Comparison of ENCODE assay signal across 8 mouse cellular contexts in genomic region chr17:15830766-15831644, GRCm38 (mm10). TPM values are rescaled to one million over a fixed set of nuclear protein-coding genes. Genes with fewer than 3 reads are reported as not detected.
DNase-seq lines count a peak whose midpoint lies in the region; ATAC-seq and TF ChIP-seq lines count a peak whose summit lies in the region.

TSS of gene Rgmb (minus strand) at chr17:15831039.

- no peaks in the 10 kb centered on the region for H3K4me1 ChIP-seq in brown adipose tissue, adult 24 weeks (ENCODE audit: control insufficient read depth, insufficient read depth, insufficient read length, low read length)
- peaks cover 40% of the 10 kb centered on the region for H3K4me1 ChIP-seq in hindbrain, embryonic 15.5 days (replicated peaks)

- H3K27ac ChIP-seq in brown adipose tissue, adult 24 weeks (replicated peaks; ENCODE audit: low read depth, low read length), result peak within 1 kb of the TSS; percentile 83
- peak within 1 kb of the TSS; percentile 98 for H3K27ac ChIP-seq in gastrocnemius, adult 2 months
- peak within 1 kb of the TSS; percentile 89 for H3K27ac ChIP-seq in hindbrain, embryonic 15.5 days (replicated peaks)

- peak; percentile 18 for DNase-seq in right cerebral cortex, postnatal 25 days
- no peak for DNase-seq in right cerebral cortex, postnatal 36 days (ENCODE audit: low spot score in 2 of 2)
- peak; percentile 76 for DNase-seq in gastrocnemius, adult 2 months
- peak; percentile 49 for DNase-seq in left cerebral cortex, postnatal 4 days
- no peak for DNase-seq in adipocyte (ENCODE audit: low spot score)

- peak within 1 kb of the TSS; percentile 64 for H3K9ac ChIP-seq in hindbrain, embryonic 15.5 days

- peak within 1 kb of the TSS; percentile 83 for H3K4me3 ChIP-seq in brown adipose tissue, adult 24 weeks (ENCODE audit: insufficient read depth, low read depth, low read length)
- H3K4me3 ChIP-seq in gastrocnemius, adult 2 months, result peak within 1 kb of the TSS; percentile 84
- peak within 1 kb of the TSS; percentile 81 for H3K4me3 ChIP-seq in hindbrain, embryonic 15.5 days
- H3K4me3 ChIP-seq in myocyte, result peak within 1 kb of the TSS; percentile 36

- WGBS in hindbrain, embryonic 15.5 days, result under 1% methylated on average over 55 of the region's 55 CpGs

- peak; percentile 47 for TF ChIP-seq POLR2A in myocyte (IDR thresholded peaks at IDR 0.05; ENCODE audit: insufficient read length, low read depth)

- intact Hi-C loops in gastrocnemius, adult 2 months (cut with DNase I), result no loop called here
- intact Hi-C loops in left cerebral cortex, postnatal 4 days (cut with DNase I), result loop anchor here (10.0 kb wide), 1 partner anchor 164 kb away; no protein-coding TSS in a partner anchor

- no peaks in the 10 kb centered on the region for H3K9me3 ChIP-seq in hindbrain, embryonic 15.5 days

- H3K27me3 ChIP-seq in hindbrain, embryonic 15.5 days, result no peaks in the 10 kb centered on the region
- H3K27me3 ChIP-seq in myocyte (ENCODE audit: control insufficient read depth, insufficient read depth, insufficient read length), result no peaks in the 10 kb centered on the region

- no peaks in the 10 kb centered on the region for H3K79me2 ChIP-seq in myocyte (ENCODE audit: control insufficient read depth, insufficient read depth)

- TF ChIP-seq CTCF in gastrocnemius, adult 2 months (IDR thresholded peaks at IDR 0.05), result peak; percentile 20; the same call in 1 of the 2 replicates

- ATAC-seq in hindbrain, embryonic 15.5 days (ENCODE audit: low FRiP score, low read depth), result peak; percentile 6; the same call in 1 of the 2 replicates

- no peaks in the 10 kb centered on the region for H3K36me3 ChIP-seq in hindbrain, embryonic 15.5 days
- H3K36me3 ChIP-seq in myocyte (ENCODE audit: control insufficient read depth, insufficient read depth), result no peaks in the 10 kb centered on the region

- H3ac ChIP-seq in myocyte (ENCODE audit: control insufficient read depth, insufficient read length), result peak within 1 kb of the TSS; percentile 3

- H3K4me2 ChIP-seq in hindbrain, embryonic 15.5 days, result peak within 1 kb of the TSS; percentile 87
- peak within 1 kb of the TSS; percentile 80 for H3K4me2 ChIP-seq in myocyte (ENCODE audit: low read depth)

TF ChIP-seq in myocyte, 11 proteins besides CTCF, POLR2A, EP300 and RAD21:
- TF ChIP-seq CEBPB (IDR thresholded peaks at IDR 0.05; ENCODE audit: insufficient read depth, poor library complexity, severe bottlenecking), result no peak
- TF ChIP-seq POLR2AphosphoS2 (IDR thresholded peaks at IDR 0.05; ENCODE audit: insufficient read length, low read depth), result no peak
- no peak for TF ChIP-seq MYOG (IDR thresholded peaks at IDR 0.05; ENCODE audit: control insufficient read depth in 1 of 3, insufficient read depth in 1 of 3, insufficient read length in 2 of 3, low read depth in 2 of 3)
- no peak for TF ChIP-seq MYOD1 (IDR thresholded peaks at IDR 0.05; ENCODE audit: control insufficient read depth in 1 of 3, insufficient read length in 2 of 3, low read depth in 2 of 3)
- no peak for TF ChIP-seq USF1 (IDR thresholded peaks at IDR 0.05; ENCODE audit: low read depth)
- TF ChIP-seq SRF (IDR thresholded peaks at IDR 0.05; ENCODE audit: control insufficient read depth, insufficient read length, low read depth), result no peak
- no peak for TF ChIP-seq E2F4 (IDR thresholded peaks at IDR 0.05; ENCODE audit: insufficient read depth)
- no peak for TF ChIP-seq MAX (IDR thresholded peaks at IDR 0.05; ENCODE audit: low read depth)
- no peak for TF ChIP-seq REST (IDR thresholded peaks at IDR 0.05; ENCODE audit: insufficient read depth, insufficient read length)
- TF ChIP-seq TCF3 (IDR thresholded peaks at IDR 0.05; ENCODE audit: insufficient read length, low read depth), result no peak
- no peak for TF ChIP-seq TCF12 (IDR thresholded peaks at IDR 0.05; ENCODE audit: insufficient read depth, poor library complexity, severe bottlenecking)

RNA-seq across cellular contexts. Expression of gene Rgmb, which starts in this region (rescaled TPM):
- polyA plus RNA-seq in brown adipose tissue, adult 24 weeks (2012; ENCODE audit: insufficient read depth, insufficient read length, missing spikeins), result 8.0 and 8.6 TPM in 2 replicates
- 10 to 100 TPM; 39.2 to 41.3 TPM for total RNA-seq in gastrocnemius, adult 2 months (2021)
- polyA plus RNA-seq in hindbrain, embryonic 15.5 days (2015; fragmentation: Nextera tagmentation; extraction: Ambion mirVana), result 74.7 and 79.3 TPM in 2 replicates
- 100 to 1,000 TPM in 1 of 2 experiments, 10 to 100 TPM in 1; 87.3 to 108 TPM for total RNA-seq in left cerebral cortex, postnatal 4 days (2021)
- 13.8 TPM for polyA plus RNA-seq in myocyte (2012; fragmentation: generic; extraction: Trizol)

Comparison
In these comparisons a context has a peak if more than half of its experiments do, and no peak if none do; other contexts are left out.
1. DNase-seq: peak in right cerebral cortex, postnatal 25 days (single experiment), gastrocnemius, adult 2 months (single experiment) and left cerebral cortex, postnatal 4 days (single experiment); none in right cerebral cortex, postnatal 36 days (0 of 2) and adipocyte (single experiment).
2. Peak in every context shown above with its lines, with median percentiles within 50 percentile points of each other: H3K27ac ChIP-seq and H3K4me3 ChIP-seq.